Mouse (Mus musculus) cerebellum, adult 18-20 months (tissue): ENCODE measurements at regions not wholly inside any gene's neighbourhood (a gene's known extent, or its start where the extent isn't known, plus 50 kb on each side); places are given as distances from the start of the nearest gene placed in this dataset.

ENCODE experiments used
- DNase-seq, 2 experiments: peaks; one replicate each; pipeline ENCODE4 v3.0.0; 2021

DNA sequence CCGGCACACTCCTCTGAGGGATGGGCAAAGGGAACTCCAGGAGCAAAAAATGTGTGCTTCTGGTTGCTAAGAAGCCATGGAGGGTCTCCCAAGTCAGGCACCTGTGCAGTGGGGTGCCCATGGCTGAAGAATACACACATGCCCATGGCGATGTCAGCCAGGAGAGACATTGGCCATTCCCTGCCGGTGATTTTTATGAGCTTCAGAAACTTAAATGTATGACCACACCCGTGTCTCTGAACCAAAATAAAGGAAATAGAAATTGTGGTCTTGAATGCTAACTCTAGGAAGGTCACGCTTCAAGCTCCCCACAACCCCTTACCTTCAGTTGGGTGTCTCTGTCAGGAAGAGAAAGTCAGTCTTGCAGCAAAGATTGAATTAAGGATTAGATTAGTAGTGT, 56.0 kb upstream of the Map1b start:
- DNase-seq = no peak
